Mouse (Mus musculus) thymus, adult 2 months (tissue): ENCODE results near the gene Dmwd. TPM values are rescaled to one million over a fixed set of nuclear protein-coding genes. Genes with fewer than 3 reads are reported as not detected.

Experiments used
- DNase-seq: peaks from one replicate; pipeline ENCODE4 v3.0.0; 2021
- H3K27ac ChIP-seq: fragments of 200-500 bp; 2 replicates; pipeline ENCODE4 v1.5.1; 2012; ENCODE audit warnings: low read length, control low read depth; ENCODE audit not compliant: control insufficient read depth, insufficient read depth
- H3K27me3 ChIP-seq: fragments of 200-500 bp; 2 replicates; pipeline ENCODE4 v1.6.1; 2012; ENCODE audit warnings: mild to moderate bottlenecking, low read length, moderate library complexity, mixed read lengths; ENCODE audit not compliant: control insufficient read depth, insufficient read depth
- H3K36me3 ChIP-seq: fragments of 200-500 bp; 2 replicates; pipeline ENCODE4 v1.6.1; 2012; ENCODE audit warnings: mild to moderate bottlenecking, low read length, moderate library complexity; ENCODE audit not compliant: control insufficient read depth, insufficient read depth
- H3K4me1 ChIP-seq: fragments of 200-500 bp; replicated peaks from 2 replicates; pipeline ENCODE4 v1.6.1; 2012; ENCODE audit warnings: low read length; ENCODE audit not compliant: control insufficient read depth, insufficient read depth
- H3K4me3 ChIP-seq: fragments of 200-500 bp; 2 replicates; pipeline ENCODE4 v1.5.1; 2012; ENCODE audit warnings: mild to moderate bottlenecking, low read length, control low read depth, moderate library complexity; ENCODE audit not compliant: control insufficient read depth, insufficient read depth
- CTCF ChIP-seq: fragments of 200-500 bp; IDR thresholded peaks from 2 replicates; pipeline ENCODE4 v1.5.1; 2012; ENCODE audit warnings: mild to moderate bottlenecking, control low read depth, low read length, moderate library complexity, borderline replicate concordance; ENCODE audit not compliant: control insufficient read depth, poor library complexity, insufficient read depth; ENCODE audit errors: extremely low read depth
- POLR2A ChIP-seq: fragments of 200-500 bp; IDR thresholded peaks from 2 replicates; pipeline ENCODE4 v1.6.1; 2012; ENCODE audit warnings: mild to moderate bottlenecking, low read length, control low read depth, moderate library complexity; ENCODE audit not compliant: control insufficient read depth, poor library complexity, insufficient read depth; ENCODE audit errors: extremely low read depth
- WGBS: fragments of 180-500 bp; shearing (Covaris S2); methylation state at CpG from one replicate; pipeline ENCODE4 v1.1.7; 2018; 5-methylcytosine and 5-hydroxymethylcytosine counted together
- polyA plus RNA-seq: library from polyadenylated mRNA; depleted of rRNA; stranded (reverse); fragments of >200 nt; gene quantifications from 2 replicates; pipeline ENCODE4 v1.2.3, GENCODE M21; 2012

The Dmwd gene
- polyA plus RNA-seq, 1 experiment, result 55.6 TPM

DNA sequence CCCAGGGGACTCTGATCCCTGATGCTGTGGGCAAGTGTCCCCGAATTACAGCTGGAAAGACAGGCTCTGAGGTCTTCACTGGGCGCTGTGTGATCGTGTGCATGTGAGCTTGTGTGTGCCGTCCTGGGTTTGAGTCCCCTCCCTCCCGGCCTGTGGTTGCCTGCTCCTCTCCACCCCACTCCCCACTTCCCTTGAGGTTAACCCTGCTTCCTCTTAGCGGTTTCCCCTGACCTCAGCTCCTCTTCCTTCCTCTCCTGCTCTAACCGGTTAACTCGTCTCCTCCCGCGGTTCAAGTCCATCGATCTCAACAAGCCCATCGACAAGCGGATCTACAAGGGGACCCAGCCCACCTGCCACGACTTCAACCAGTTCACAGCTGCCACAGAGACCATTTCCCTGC, 1.7 kb downstream of the Dmwd start:
- peak; percentile 88 for DNase-seq

DNA sequence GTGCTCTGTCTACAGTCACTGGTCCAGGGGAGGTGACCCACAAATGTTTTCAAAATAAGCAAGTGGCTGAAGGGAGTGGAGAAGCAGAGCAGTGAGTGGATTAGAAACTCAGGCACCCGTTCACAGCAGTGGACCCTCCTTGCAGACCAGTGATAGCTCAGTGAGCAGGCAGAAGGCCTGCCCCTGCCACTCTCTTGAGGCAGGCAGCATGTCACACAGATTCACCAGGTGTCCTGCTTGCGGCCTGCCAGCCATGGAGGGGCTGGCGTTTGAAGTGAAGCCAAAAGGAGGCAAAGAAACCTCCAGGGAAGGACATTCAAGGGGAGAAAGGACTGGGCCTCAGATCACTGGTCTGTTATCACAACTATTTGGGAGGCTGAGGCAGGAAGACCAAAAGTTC, 2.7 kb downstream of the Dmwd start:
- Histone ChIP-seq H3K27ac (no peak overlapping the region), H3K36me3 (no peaks in the 10 kb centered on the region), H3K27me3 (peaks cover 6% of the 10 kb centered on the region; the same call in 1 of the 2 replicates), H3K4me1 (peaks cover 24% of the 10 kb centered on the region), H3K4me3 (no peak overlapping the region)
- TF ChIP-seq POLR2A (no peak), CTCF (no peak)
- 83% methylated on average over 3 of the region's 3 CpGs for WGBS
- no peak for DNase-seq

More for the DNA sequence above, 1.7 kb downstream of the Dmwd start:
- no peak overlapping the region for H3K27ac ChIP-seq
- WGBS, result under 1% methylated on average over 14 of the region's 14 CpGs
- H3K4me1 ChIP-seq, result peaks cover 24% of the 10 kb centered on the region
- TF ChIP-seq CTCF (no peak), POLR2A (no peak)
- peaks cover 11% of the 10 kb centered on the region; the same call in 1 of the 2 replicates for H3K27me3 ChIP-seq
- no peak overlapping the region for H3K4me3 ChIP-seq
- H3K36me3 ChIP-seq, result no peaks in the 10 kb centered on the region

DNA sequence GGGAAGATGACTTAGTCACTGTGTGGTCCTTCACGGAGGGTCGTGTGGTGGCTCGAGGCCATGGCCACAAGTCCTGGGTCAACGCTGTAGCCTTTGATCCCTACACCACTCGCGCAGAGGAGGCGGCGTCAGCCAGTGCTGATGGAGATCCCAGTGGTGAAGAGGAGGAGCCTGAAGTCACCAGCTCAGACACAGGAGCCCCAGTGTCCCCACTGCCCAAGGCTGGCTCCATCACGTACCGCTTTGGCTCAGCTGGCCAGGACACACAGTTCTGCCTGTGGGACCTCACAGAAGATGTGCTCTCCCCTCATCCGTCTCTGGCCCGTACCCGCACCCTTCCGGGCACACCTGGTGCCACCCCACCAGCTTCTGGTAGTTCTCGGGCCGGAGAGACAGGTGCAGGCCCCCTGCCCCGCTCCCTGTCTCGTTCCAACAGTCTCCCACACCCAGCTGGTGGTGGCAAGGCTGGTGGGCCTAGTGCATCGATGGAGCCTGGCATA, 4.5 kb downstream of the Dmwd start:
- Histone ChIP-seq H3K27me3 (peaks cover 3% of the 10 kb centered on the region; the same call in 1 of the 2 replicates), H3K4me3 (no peak overlapping the region), H3K27ac (no peak overlapping the region), H3K4me1 (peaks cover 20% of the 10 kb centered on the region), H3K36me3 (no peaks in the 10 kb centered on the region)
- DNase-seq, result no peak
- WGBS, result 95% methylated on average over 19 of the region's 19 CpGs
- TF ChIP-seq POLR2A (no peak), CTCF (no peak)

GRCm38 (mm10) chr7:19082171-19082570, 6.1 kb downstream of the Dmwd start:
- no peak for TF ChIP-seq POLR2A
- no peak for TF ChIP-seq CTCF
- WGBS, result 94% methylated on average over 4 of the region's 4 CpGs
- Histone ChIP-seq H3K36me3 (no peaks in the 10 kb centered on the region), H3K27ac (no peak overlapping the region), H3K4me1 (peaks cover 10% of the 10 kb centered on the region), H3K27me3 (no peaks in the 10 kb centered on the region; the same call in 1 of the 2 replicates), H3K4me3 (no peak overlapping the region)
- DNase-seq, result no peak

GRCm38 (mm10) chr7:19083096-19083495, 7.1 kb downstream of the Dmwd start:
- Histone ChIP-seq H3K36me3 (no peaks in the 10 kb centered on the region), H3K27ac (no peak overlapping the region), H3K4me3 (no peak overlapping the region), H3K27me3 (no peaks in the 10 kb centered on the region; the same call in 1 of the 2 replicates), H3K4me1 (peaks cover 1% of the 10 kb centered on the region)
- WGBS, result 88% methylated on average over 6 of the region's 6 CpGs
- no peak for DNase-seq
- TF ChIP-seq POLR2A, result no peak
- TF ChIP-seq CTCF, result no peak

DNA sequence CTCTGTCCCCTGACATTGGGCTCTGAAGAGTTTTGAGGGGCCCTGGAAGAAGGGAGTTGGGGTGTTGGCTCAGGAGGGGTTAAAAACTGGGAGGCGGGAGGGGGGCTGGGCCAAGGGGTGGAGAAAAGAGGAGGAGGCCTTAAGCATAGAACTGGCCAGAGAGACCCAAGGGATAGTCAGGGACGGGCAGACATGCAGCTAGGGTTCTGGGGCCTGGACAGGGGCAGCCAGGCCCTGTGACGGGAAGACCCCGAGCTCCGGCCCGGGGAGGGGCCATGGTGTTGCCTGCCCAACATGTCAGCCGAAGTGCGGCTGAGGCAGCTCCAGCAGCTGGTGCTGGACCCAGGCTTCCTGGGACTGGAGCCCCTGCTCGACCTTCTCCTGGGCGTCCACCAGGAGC, 7.7 kb downstream of the Dmwd start, which contains the start of gene Dmpk:
Gene Dmpk (plus strand): TSS at position 149 of the 400 bp plus-strand sequence.
- Histone ChIP-seq H3K4me3 (no peak within 1 kb of the TSS; the same call in 1 of the 2 replicates), H3K4me1 (no peaks in the 10 kb centered on the region), H3K36me3 (no peaks in the 10 kb centered on the region), H3K27ac (no peak within 1 kb of the TSS), H3K27me3 (no peaks in the 10 kb centered on the region; the same call in 1 of the 2 replicates)
- TF ChIP-seq POLR2A (no peak), CTCF (no peak)
- WGBS, result 82% methylated on average over 10 of the region's 10 CpGs
- DNase-seq, result no peak
